Mouse (Mus musculus): ENCODE data around the gene Smyd5. TPM values are rescaled to one million over a fixed set of nuclear protein-coding genes. Genes with fewer than 3 reads are reported as not detected.

Gene Smyd5
- polyA plus RNA-seq, 1 experiment: 9.5 TPM

DNA sequence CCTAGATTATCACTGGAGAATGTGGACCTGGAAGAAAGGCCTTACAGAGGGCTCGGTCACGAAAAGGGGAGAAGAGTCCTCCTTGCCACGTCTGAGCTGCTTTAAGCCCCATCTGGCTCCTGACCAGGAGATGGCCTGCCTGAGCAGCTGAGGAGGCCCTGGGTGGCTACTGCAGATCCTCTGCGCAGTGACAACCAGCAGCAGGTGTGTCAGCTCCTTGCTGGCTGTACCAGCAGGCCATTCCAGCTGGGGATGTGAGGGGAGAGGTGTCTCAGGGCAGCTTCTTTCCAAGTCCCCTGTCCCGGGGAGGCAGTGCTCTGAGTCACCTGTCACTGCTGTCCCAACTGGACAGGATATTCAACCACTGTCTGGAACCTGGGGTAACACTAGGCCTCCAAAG, 40.8 kb downstream of the Smyd5 start:
- no peak for TF ChIP-seq GATA1 (IDR thresholded peaks at IDR 0.05; ENCODE audit: low read length)

DNA sequence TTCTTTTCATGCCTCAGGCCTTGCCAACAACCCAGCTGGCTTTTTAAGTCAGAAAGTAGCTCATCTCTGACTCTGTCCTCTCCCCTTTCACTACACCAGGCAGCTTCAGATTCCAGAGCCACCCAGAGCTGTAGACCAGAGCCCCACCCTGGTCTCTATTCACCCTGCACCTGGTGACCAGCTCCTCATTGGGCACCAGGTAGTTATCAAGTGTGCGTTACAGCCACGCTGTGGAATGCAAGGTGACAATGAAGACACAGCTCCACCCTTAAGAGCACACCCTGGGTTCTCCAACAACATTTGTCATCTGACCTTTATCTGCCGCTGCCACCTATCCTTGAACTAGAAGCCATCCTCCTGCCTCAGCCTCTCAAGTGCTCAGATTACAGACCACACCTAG, 43.8 kb downstream of the Smyd5 start:
- no peak for TF ChIP-seq GATA1 (IDR thresholded peaks at IDR 0.05; ENCODE audit: low read length)

DNA sequence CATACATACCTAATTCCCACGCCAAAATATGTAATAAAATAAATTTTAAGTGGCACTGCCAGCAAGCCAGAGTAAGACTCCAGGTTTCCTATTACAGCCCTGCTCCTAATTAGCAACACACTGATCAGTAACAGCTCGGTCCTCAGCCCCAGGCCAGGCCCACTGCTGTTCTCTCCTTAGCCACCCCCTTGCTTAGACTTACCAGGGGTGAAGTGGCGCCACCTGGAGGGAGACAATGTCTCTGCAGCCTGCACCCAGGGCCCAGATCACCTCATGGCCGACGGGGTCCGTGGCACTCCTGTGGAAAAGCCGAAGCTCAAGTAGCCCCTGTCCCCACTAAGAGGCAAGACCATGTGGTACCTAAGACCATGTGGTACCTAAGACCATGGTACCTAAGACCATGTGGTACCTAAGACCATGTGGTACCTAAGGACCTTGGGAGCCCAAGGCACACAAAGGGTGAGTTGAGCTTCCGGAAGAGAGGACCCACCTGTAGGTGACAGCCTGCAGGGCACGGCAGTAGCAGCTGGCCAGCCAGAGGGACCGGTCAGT, 45.7 kb downstream of the Smyd5 start:
- TF ChIP-seq GATA1 (IDR thresholded peaks at IDR 0.05; ENCODE audit: low read length): no peak

DNA sequence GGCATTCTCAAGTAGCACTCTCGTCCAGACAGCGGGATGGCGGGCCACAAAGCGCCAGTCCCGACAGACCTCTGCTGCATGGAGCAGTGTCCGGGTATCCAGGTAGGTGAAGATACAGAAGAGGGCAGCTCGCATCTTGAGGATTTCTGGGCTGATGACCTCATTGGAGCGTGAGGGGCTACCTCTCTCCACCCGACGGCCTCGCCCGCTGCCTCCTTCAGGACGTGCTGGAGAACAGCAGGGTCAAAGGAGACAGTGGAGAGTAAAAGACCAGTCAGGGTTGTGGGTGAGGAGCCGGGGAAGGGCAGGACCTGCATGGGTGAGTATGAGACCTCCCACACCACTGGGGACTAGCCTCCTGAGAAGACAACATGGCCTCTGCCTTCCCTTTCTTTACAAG, 46.6 kb downstream of the Smyd5 start:
- TF ChIP-seq GATA1 (IDR thresholded peaks at IDR 0.05; ENCODE audit: low read length): no peak

DNA sequence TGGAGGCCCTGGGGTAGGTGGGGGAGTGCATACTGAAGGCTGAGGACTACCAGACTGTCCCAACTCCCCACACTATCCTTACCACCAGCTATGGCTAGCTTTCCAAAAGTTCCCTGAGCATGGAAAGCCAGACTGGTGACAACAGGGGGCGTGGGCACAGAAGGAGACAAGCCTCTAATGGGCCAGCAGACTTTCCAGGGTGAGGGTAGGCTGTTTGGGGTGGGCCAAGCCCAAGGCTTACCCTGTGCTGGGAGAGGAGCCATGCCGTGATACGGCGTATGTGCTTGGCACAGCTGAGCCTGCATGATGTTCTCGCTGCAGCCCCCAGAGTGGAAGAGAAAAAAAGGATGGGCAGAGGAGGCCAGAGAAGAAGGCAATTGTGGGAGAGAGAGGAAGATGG, 48.2 kb downstream of the Smyd5 start:
- TF ChIP-seq GATA1 (IDR thresholded peaks at IDR 0.05; ENCODE audit: low read length): no peak

DNA sequence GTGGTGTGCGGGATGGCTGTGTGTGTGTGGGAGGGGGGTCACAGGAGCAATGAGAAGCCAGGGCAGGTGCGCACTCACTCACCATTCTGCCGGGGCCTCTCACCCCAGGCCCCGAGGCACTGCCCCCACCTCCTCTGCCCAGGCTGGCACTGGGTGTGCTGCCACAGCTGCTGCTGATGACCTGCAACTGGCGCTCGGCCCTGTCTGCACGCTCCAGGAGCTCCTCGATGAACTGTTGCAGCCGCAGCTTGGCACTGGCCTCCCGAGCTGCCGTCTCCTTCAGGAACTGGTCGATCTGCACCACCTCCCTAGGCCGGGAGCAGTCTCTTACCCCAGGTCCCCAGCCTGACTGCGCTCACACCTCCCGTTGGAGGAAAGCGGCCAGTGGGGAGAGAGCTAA, 48.9 kb downstream of the Smyd5 start:
- TF ChIP-seq GATA1 (IDR thresholded peaks at IDR 0.05; ENCODE audit: low read length): no peak

DNA sequence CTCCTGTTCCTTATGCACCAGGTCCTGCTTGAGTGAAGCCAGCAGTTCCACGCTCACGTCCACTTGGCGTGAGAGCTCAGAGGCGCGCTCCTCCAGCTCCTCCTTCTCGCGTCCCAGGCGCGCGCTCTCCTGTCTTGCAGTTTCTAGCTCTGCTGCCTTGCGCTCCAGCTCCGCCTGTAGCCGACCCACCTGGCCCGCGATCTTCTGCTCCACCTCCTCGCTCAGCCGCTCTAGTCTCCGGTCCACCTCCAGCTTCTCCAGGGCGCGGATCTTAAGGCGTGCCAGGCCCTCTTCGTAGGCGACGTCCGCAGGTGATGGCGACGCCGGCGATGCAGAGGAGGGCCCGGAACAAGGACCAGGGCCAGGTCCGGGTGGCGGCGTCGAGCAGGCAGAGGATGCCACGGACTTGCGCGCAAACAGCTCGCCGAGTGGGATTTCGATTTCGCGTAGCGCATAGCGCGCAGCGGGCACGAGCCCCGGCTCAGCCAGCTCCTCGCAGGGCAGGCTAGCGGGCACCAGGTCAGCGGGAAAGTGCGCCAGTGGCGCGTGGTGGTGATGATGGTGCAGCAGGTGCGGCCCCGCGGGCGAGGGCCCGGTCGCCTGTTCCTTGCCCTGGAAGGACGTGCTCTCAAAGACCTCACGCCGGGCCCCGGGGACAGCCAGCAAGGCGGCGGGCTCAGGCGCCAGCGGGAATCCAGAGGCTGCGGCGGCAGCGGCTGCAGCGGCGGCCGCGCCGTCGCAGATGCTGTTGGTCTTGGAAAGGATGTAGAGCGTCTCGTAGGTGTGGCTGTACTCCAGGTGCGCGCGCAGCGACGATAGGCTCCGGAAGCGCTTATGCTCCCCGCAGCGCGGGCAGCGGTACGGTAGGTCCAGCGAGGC, 52.3 kb downstream of the Smyd5 start:
- no peak for TF ChIP-seq GATA1 (IDR thresholded peaks at IDR 0.05; ENCODE audit: low read length)

DNA sequence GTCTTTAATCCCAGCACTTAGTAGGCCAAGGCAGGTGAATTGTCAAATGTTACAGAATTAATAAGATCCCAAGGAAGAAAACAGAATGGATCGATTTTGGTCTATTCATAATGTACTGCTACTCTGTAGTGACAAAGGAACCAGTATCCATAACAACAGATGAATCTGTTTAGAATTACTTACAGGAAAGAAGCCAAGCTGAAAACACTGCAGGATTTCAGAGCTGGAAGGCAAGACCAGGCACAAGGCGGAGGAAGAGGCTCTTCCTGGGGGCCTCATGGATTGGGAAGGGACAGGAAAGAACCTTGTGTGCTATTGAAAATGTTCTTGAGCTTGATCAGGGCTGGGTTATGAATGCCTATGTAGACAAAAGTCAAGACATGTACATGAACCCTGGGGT, 53.9 kb downstream of the Smyd5 start:
- TF ChIP-seq GATA1 (IDR thresholded peaks at IDR 0.05; ENCODE audit: low read length): no peak

DNA sequence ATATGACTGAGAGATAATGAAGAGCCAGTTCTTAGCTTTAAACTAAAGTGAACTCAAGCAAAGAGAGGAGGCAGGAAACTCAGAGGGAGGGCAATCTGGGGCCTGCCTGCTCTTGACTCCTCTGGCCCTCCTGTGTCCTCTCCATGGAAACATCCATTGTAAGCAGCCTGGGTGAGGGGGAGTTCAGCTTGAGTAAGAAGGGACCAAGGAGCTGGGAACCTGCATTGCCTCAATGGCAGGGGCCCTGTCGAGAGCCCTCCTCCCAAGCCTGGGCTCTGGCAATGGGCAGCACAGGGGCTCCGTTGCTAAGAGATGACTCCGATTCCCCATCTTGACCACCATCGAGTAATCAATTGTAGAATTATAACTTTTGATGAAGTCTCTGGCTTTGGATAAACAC, 56.7 kb downstream of the Smyd5 start:
- TF ChIP-seq GATA1 (IDR thresholded peaks at IDR 0.05; ENCODE audit: low read length): no peak

DNA sequence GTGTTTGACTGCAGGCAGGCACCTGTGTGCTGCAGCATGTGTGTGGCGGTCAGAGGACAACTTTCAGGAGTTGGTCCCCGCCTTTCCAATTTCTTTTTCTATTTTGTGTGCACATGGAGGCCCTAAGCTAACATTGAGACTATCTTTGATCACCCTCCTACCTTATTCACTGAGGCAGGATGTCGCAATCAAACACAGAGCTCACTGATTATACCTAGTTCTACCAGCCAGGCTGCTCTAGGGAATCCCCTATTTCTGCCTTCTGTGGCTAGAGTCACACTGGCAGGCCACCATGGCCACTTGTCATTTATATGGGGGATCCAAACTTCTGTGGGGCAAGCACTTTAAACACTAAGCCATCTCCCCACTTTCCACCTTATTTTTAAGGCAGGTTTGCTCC, 57.9 kb downstream of the Smyd5 start:
- TF ChIP-seq GATA1 (IDR thresholded peaks at IDR 0.05; ENCODE audit: low read length): no peak

DNA sequence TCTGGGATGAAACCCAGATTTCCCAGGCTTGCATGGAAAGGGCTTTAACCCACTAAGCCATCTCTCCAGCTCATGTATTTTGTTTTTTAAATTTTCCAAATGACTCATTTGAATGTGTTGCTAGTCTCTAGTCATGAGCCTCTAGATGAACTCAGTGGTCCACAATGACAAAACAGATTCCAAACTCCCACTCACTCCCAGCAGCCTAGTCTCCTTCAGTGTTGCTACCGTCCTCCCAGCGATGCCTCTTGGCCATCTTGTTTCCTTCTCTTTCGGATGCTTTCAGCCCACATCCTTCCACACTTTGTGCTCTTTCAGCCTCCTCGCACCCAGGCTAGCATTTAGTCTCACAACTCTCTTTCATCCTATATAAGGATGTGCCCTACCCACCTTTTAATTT, 58.5 kb downstream of the Smyd5 start:
- TF ChIP-seq GATA1 (IDR thresholded peaks at IDR 0.05; ENCODE audit: low read length): no peak

DNA sequence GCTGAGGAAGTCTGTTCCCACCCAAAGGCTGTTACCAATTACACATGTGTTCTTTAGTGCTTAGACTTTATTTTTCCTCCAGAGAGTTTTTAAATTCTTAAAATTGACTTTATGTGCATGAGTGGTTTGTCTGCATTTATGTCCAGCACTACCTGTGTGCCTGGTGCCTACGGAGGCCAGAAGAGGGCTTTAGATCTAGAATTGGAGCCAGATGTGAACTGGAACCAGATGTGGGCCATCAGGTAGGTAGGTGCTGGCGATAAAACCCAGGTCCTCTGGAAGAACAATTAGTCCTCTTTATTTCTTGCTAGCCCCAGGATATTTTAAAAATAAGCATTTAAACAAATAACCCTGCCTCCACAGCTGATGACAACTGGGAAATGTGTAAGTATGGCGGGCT, 59.8 kb downstream of the Smyd5 start:
- TF ChIP-seq GATA1 (IDR thresholded peaks at IDR 0.05; ENCODE audit: low read length): no peak

Other genes with a start within 250 kb of the Smyd5 start
- gene Emx1, start 244.6 kb upstream of the Smyd5 start, polyA plus RNA-seq (2012): not detected in 2 replicates
- 0.33 and 0.89 TPM in 2 replicates for gene Sfxn5, start 98.6 kb upstream of the Smyd5 start, polyA plus RNA-seq (2012)
- gene Rab11fip5, start 57.4 kb upstream of the Smyd5 start, polyA plus RNA-seq (2012): 0.70 and 0.85 TPM in 2 replicates
- not detected in 2 replicates for gene Noto, start 8.1 kb upstream of the Smyd5 start, polyA plus RNA-seq (2012)
- gene Cct7, start 19.5 kb downstream of the Smyd5 start, polyA plus RNA-seq (2012): 58.7 and 60.7 TPM in 2 replicates
- 39.5 and 53.5 TPM in 2 replicates for gene Pradc1, start 20.0 kb downstream of the Smyd5 start, polyA plus RNA-seq (2012)
- not detected in 2 replicates for gene Fbxo41, start 71.0 kb downstream of the Smyd5 start, polyA plus RNA-seq (2012)
- not detected in 2 replicates for gene Egr4, start 81.6 kb downstream of the Smyd5 start, polyA plus RNA-seq (2012)
- gene Alms1, start 155.5 kb downstream of the Smyd5 start, polyA plus RNA-seq (2012): 1.3 and 1.7 TPM in 2 replicates

All from G1E-ER4 (cell line).